Mouse (Mus musculus): ENCODE results near the gene BC061212.
"Not testable (repeated sequence)": the region's sequence is repeated elsewhere in the genome, so short reads cannot be mapped to it uniquely, and the experiment has no call there.

Gene BC061212

DNA sequence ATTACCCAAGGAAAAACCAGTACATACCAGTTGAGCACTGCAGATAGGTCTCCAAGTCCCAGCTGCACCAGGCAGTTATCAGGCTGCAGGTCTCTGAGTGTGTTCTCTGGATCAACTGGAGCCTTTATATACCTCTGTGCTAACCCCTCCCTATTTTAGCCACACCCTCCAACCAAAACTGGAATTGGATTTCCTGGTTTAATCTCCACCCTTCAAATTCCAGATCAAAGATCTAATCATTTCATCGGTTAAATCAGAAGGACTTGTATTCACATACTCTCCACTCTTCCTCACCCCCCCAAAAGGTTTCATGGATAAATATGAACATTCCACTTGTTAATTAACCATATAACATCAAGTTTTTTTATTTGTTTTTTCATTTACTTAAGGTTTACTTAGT lies at the start of gene BC061212:
TSS of gene BC061212 (minus strand) at position 101 of the 400 bp plus-strand sequence.
- DNase-seq (ENCODE audit: low spot score): not testable (repeated sequence)

- not testable (repeated sequence) for DNase-seq (ENCODE audit: low spot score)
These were observed 5.7 kb upstream of the BC061212 start, which contains the start of gene Gm6351 for GRCm38 (mm10) chr5:94076085-94076484. Gene Gm6351, plus strand, starts transcription at chr5:94076385.
